Mouse (Mus musculus) cerebellum, adult 2 months (tissue): Measurements from ENCODE around the gene Megf11. TPM values are rescaled to one million over a fixed set of nuclear protein-coding genes. Genes with fewer than 3 reads are reported as not detected.

Experiments
- DNase-seq, 2 experiments: peaks; one replicate each; pipeline ENCODE4 v3.0.0; 2021
- H3K27ac ChIP-seq: fragments of 200-500 bp; 2 replicates; pipeline ENCODE4 v1.5.1; 2012; ENCODE audit warnings: low read length, control low read depth, inconsistent platforms; ENCODE audit not compliant: insufficient read depth
- H3K27me3 ChIP-seq: fragments of 200-500 bp; 2 replicates; pipeline ENCODE4 v1.6.1; 2012; ENCODE audit warnings: inconsistent platforms, mild to moderate bottlenecking, low read length, moderate library complexity; ENCODE audit not compliant: control insufficient read depth, insufficient read depth
- H3K4me1 ChIP-seq: fragments of 200-500 bp; 2 replicates; pipeline ENCODE4 v1.6.1; 2011; ENCODE audit warnings: low read length; ENCODE audit not compliant: control insufficient read depth, insufficient read depth
- H3K4me3 ChIP-seq: fragments of 200-500 bp; replicated peaks from 2 replicates; pipeline ENCODE3; 2011; ENCODE audit warnings: mild to moderate bottlenecking, low read depth, low read length, control low read depth; ENCODE audit not compliant: insufficient read depth
- CTCF ChIP-seq: fragments of 200-500 bp; IDR thresholded peaks from 2 replicates; pipeline ENCODE4 v1.5.1; 2011; ENCODE audit warnings: low read depth, mild to moderate bottlenecking, control low read depth, low read length, moderate library complexity, borderline replicate concordance; ENCODE audit not compliant: insufficient read depth
- POLR2A ChIP-seq: fragments of 200-500 bp; IDR thresholded peaks from 2 replicates; pipeline ENCODE4 v1.6.1; 2011; ENCODE audit warnings: low read length, control low read depth, borderline replicate concordance; ENCODE audit not compliant: insufficient read depth
- WGBS: fragments of 180-500 bp; shearing (Covaris S2); methylation state at CpG from one replicate; pipeline ENCODE4 v1.1.7; 2018; 5-methylcytosine and 5-hydroxymethylcytosine counted together
- polyA plus RNA-seq: library from polyadenylated mRNA; depleted of rRNA; stranded (reverse); fragments of >200 nt; gene quantifications from 2 replicates; pipeline ENCODE4 v1.2.3, GENCODE M21; 2012; rRNA removed

Megf11 gene
- polyA plus RNA-seq, 1 experiment = 66.9 TPM

GRCm38 (mm10) chr9:64752575-64752974, 367.1 kb downstream of the Megf11 start:
- no peak for DNase-seq
- 89% methylated on average over 5 of the region's 5 CpGs for WGBS
- Histone ChIP-seq H3K4me1 (no peaks in the 10 kb centered on the region), H3K27ac (no peak overlapping the region), H3K4me3 (no peak overlapping the region), H3K27me3 (no peaks in the 10 kb centered on the region)
- TF ChIP-seq CTCF (no peak), POLR2A (no peak)

GRCm38 (mm10) chr9:64758052-64758451, 372.6 kb downstream of the Megf11 start:
- WGBS = 68% methylated on average over 14 of the region's 14 CpGs
- no peak for DNase-seq
- Histone ChIP-seq H3K4me3 (no peak overlapping the region), H3K27me3 (no peaks in the 10 kb centered on the region), H3K4me1 (no peaks in the 10 kb centered on the region), H3K27ac (no peak overlapping the region)
- TF ChIP-seq CTCF (no peak), POLR2A (no peak)

Other genes starting within 250 kb of the Megf11 start
- gene Zwilch, start 212.5 kb upstream of the Megf11 start, polyA plus RNA-seq = 3.1 and 3.7 TPM in 2 replicates
- 448 and 489 TPM in 2 replicates for gene Rpl4, start 212.3 kb upstream of the Megf11 start, polyA plus RNA-seq
- gene Snapc5, start 206.4 kb upstream of the Megf11 start, polyA plus RNA-seq = 32.3 and 33.6 TPM in 2 replicates
- 0.11 and 0.13 TPM in 2 replicates for gene Uchl4, start 150.4 kb upstream of the Megf11 start, polyA plus RNA-seq
- 109 and 119 TPM in 2 replicates for gene Map2k1, start 132.0 kb upstream of the Megf11 start, polyA plus RNA-seq
- 40.8 and 44.6 TPM in 2 replicates for gene Tipin, start 104.0 kb upstream of the Megf11 start, polyA plus RNA-seq
- gene Dis3l, start 44.3 kb upstream of the Megf11 start, polyA plus RNA-seq = 41.7 and 43.0 TPM in 2 replicates